Mouse (Mus musculus): ENCODE data around the gene Arrb2. TPM values are rescaled to one million over a fixed set of nuclear protein-coding genes. Genes with fewer than 3 reads are reported as not detected.
"Not testable (repeated sequence)": the region's sequence is repeated elsewhere in the genome, so short reads cannot be mapped to it uniquely, and the experiment has no call there.

The Arrb2 gene
- 10 to 100 TPM; 75.3 to 76.9 TPM for total RNA-seq (2021)

GRCm38 (mm10) chr11:70432048-70432894, at the start of gene Arrb2:
Gene Arrb2 (plus strand): TSS chr11:70432635.
- intact Hi-C loops (cut with DNase I), result loop anchor here (5.0 kb wide), 2 partner anchors 75 to 325 kb away; partner anchors contain the start of gene Tm4sf5
- peak; percentile 96 to 99 for DNase-seq (ENCODE audit: extremely low spot score in 1 of 2, low spot score in 2 of 2)

GRCm38 (mm10) chr11:70384136-70384535, 48.3 kb upstream of the Arrb2 start:
- intact Hi-C loops (cut with DNase I), result no loop called here
- DNase-seq (ENCODE audit: extremely low spot score in 1 of 2, low spot score in 2 of 2), result no peak

- intact Hi-C loops (cut with DNase I), result no loop called here
Observed at GRCm38 (mm10) chr11:70387436-70387835, 45.0 kb upstream of the Arrb2 start.

GRCm38 (mm10) chr11:70389421-70389820, 43.0 kb upstream of the Arrb2 start:
- intact Hi-C loops (cut with DNase I), result no loop called here

More at GRCm38 (mm10) chr11:70387436-70387835, 45.0 kb upstream of the Arrb2 start:
- no peak for DNase-seq (ENCODE audit: extremely low spot score in 1 of 2, low spot score in 2 of 2)

GRCm38 (mm10) chr11:70403598-70403997, 28.8 kb upstream of the Arrb2 start:
- DNase-seq (ENCODE audit: extremely low spot score in 1 of 2, low spot score in 2 of 2), result no peak
- intact Hi-C loops (cut with DNase I), result no loop called here

More at GRCm38 (mm10) chr11:70389421-70389820, 43.0 kb upstream of the Arrb2 start:
- DNase-seq (ENCODE audit: extremely low spot score in 1 of 2, low spot score in 2 of 2), result no peak

- DNase-seq (ENCODE audit: extremely low spot score in 1 of 2, low spot score in 2 of 2), result peak; percentile 93 to 95
- intact Hi-C loops (cut with DNase I), result loop anchor here (10.0 kb wide), 1 partner anchor 345 kb away; no protein-coding TSS in a partner anchor
Observed at GRCm38 (mm10) chr11:70409594-70410296, 22.7 kb upstream of the Arrb2 start, which contains the start of gene Pelp1. Gene Pelp1 (minus strand): TSS chr11:70410031.

- intact Hi-C loops (cut with DNase I), result loop anchor here (10.0 kb wide), 1 partner anchor 345 kb away; no protein-coding TSS in a partner anchor
Observed at GRCm38 (mm10) chr11:70410297-70410643, 22.2 kb upstream of the Arrb2 start.

GRCm38 (mm10) chr11:70412591-70412990, 19.8 kb upstream of the Arrb2 start:
- no peak for DNase-seq (ENCODE audit: extremely low spot score in 1 of 2, low spot score in 2 of 2)
- intact Hi-C loops (cut with DNase I), result loop anchor here (10.0 kb wide), 1 partner anchor 342 kb away; no protein-coding TSS in a partner anchor

More at GRCm38 (mm10) chr11:70410297-70410643, 22.2 kb upstream of the Arrb2 start:
- DNase-seq (ENCODE audit: extremely low spot score in 1 of 2, low spot score in 2 of 2), result no peak

GRCm38 (mm10) chr11:70413961-70414360, 18.5 kb upstream of the Arrb2 start:
- intact Hi-C loops (cut with DNase I), result loop anchor here (10.0 kb wide), 1 partner anchor 341 kb away; no protein-coding TSS in a partner anchor
- DNase-seq (ENCODE audit: extremely low spot score in 1 of 2, low spot score in 2 of 2), result peak; percentile 62 to 68

GRCm38 (mm10) chr11:70418199-70418598, 14.2 kb upstream of the Arrb2 start:
- intact Hi-C loops (cut with DNase I), result loop anchor here (5.0 to 10.0 kb wide), 2 partner anchors 89 to 337 kb away; partner anchors contain the start of gene Tm4sf5
- no peak for DNase-seq (ENCODE audit: extremely low spot score in 1 of 2, low spot score in 2 of 2)

- no peak for DNase-seq (ENCODE audit: extremely low spot score in 1 of 2, low spot score in 2 of 2)
- intact Hi-C loops (cut with DNase I), result loop anchor here (5.0 to 10.0 kb wide), 2 partner anchors 88 to 335 kb away; partner anchors contain the start of gene Tm4sf5
Observed at GRCm38 (mm10) chr11:70419486-70419885, 12.9 kb upstream of the Arrb2 start.

- intact Hi-C loops (cut with DNase I); DNase-seq (ENCODE audit: extremely low spot score in 1 of 2, low spot score in 2 of 2): not testable (repeated sequence)
Observed at GRCm38 (mm10) chr11:70426598-70426997, 5.8 kb upstream of the Arrb2 start.

- DNase-seq (ENCODE audit: extremely low spot score in 1 of 2, low spot score in 2 of 2), result no peak
- intact Hi-C loops (cut with DNase I), result loop anchor here (5.0 kb wide), 2 partner anchors 76 to 326 kb away; partner anchors contain the start of gene Tm4sf5
Observed at GRCm38 (mm10) chr11:70431574-70431973, 861 bp upstream of the Arrb2 start.

- DNase-seq (ENCODE audit: extremely low spot score in 1 of 2, low spot score in 2 of 2), result peak in 1 of 2 experiments; percentile 48
- intact Hi-C loops (cut with DNase I), result loop anchor here (5.0 kb wide), 2 partner anchors 74 to 324 kb away; partner anchors contain the start of gene Tm4sf5
Observed at GRCm38 (mm10) chr11:70432895-70433568, 597 bp downstream of the Arrb2 start.

GRCm38 (mm10) chr11:70433569-70433943, 1.1 kb downstream of the Arrb2 start:
- no peak for DNase-seq (ENCODE audit: extremely low spot score in 1 of 2, low spot score in 2 of 2)
- intact Hi-C loops (cut with DNase I), result loop anchor here (5.0 kb wide), 2 partner anchors 74 to 324 kb away; partner anchors contain the start of gene Tm4sf5

- no peak for DNase-seq (ENCODE audit: extremely low spot score in 1 of 2, low spot score in 2 of 2)
- intact Hi-C loops (cut with DNase I), result loop anchor here (5.0 kb wide), 2 partner anchors 73 to 323 kb away; partner anchors contain the start of gene Tm4sf5
Observed at GRCm38 (mm10) chr11:70433951-70434350, 1.5 kb downstream of the Arrb2 start.

GRCm38 (mm10) chr11:70435476-70435875, 3.0 kb downstream of the Arrb2 start:
- intact Hi-C loops (cut with DNase I), result no loop called here
- no peak for DNase-seq (ENCODE audit: extremely low spot score in 1 of 2, low spot score in 2 of 2)

- intact Hi-C loops (cut with DNase I), result no loop called here
- no peak for DNase-seq (ENCODE audit: extremely low spot score in 1 of 2, low spot score in 2 of 2)
Observed at GRCm38 (mm10) chr11:70437426-70437825, 5.0 kb downstream of the Arrb2 start.

Measured in left cerebral cortex, postnatal 10 days (tissue).